8 mouse cellular contexts compared by ENCODE assay signal in genomic region chr2:91183148-91183513, GRCm38 (mm10). TPM values are rescaled to one million over a fixed set of nuclear protein-coding genes. Genes with fewer than 3 reads are reported as not detected.
DNase-seq lines count a peak whose midpoint lies in the region; ATAC-seq lines count a peak whose summit lies in the region.

No protein-coding gene starts in this region.

- H3K27ac ChIP-seq in forebrain, embryonic 10.5 days = peak overlapping the region; percentile 88
- H3K27ac ChIP-seq in heart, embryonic 16.5 days (ENCODE audit: low read length) = peak overlapping the region; percentile 64
- H3K27ac ChIP-seq in liver, embryonic 15.5 days (replicated peaks) = peak overlapping the region; percentile 88
- H3K27ac ChIP-seq in neural tube, embryonic 12.5 days = peak overlapping the region; percentile 72; the same call in 1 of the 2 replicates

- H3K4me2 ChIP-seq in heart, embryonic 16.5 days (ENCODE audit: low read depth, low read length) = peak overlapping the region; percentile 94
- H3K4me2 ChIP-seq in liver, embryonic 15.5 days = peak overlapping the region; percentile 99
- H3K4me2 ChIP-seq in neural tube, embryonic 12.5 days (replicated peaks) = peak overlapping the region; percentile 80

- peak; percentile 97 to 99 for DNase-seq in CD8-positive naive resting alpha-beta T cell, adult 2 months (ENCODE audit: low read depth in 2 of 2, low spot score in 2 of 2)
- DNase-seq in c-Kit-positive CD71-negative TER-119-negative erythroid progenitor cells, embryonic 14.5 days (ENCODE audit: low read depth) = peak; percentile 96
- peak; percentile 95 for DNase-seq in forebrain, embryonic 10.5 days (ENCODE audit: extremely low spot score, low spot score)
- DNase-seq in kidney, postnatal 36 days = peak; percentile 98
- peak; percentile 99 for DNase-seq in telencephalon, adult 2 months (ENCODE audit: low read depth, low spot score)

- under 1% methylated on average over 9 of the region's 9 CpGs for WGBS in forebrain, embryonic 10.5 days
- WGBS in heart, embryonic 16.5 days = 2% methylated on average over 9 of the region's 9 CpGs
- WGBS in liver, embryonic 15.5 days (ENCODE audit: insufficient replicate concordance) = 0% methylated on average over 9 of the region's 9 CpGs
- under 1% methylated on average over 9 of the region's 9 CpGs for WGBS in neural tube, embryonic 12.5 days

- H3K36me3 ChIP-seq in forebrain, embryonic 10.5 days (replicated peaks) = peaks cover 4% of the 10 kb centered on the region
- no peaks in the 10 kb centered on the region; the same call in 1 of the 2 replicates for H3K36me3 ChIP-seq in heart, embryonic 16.5 days (ENCODE audit: control insufficient read depth, insufficient read depth)
- 0 out of 2 replicates have a peak, but pooled peaks cover under 1% of the 10 kb centered on the region for H3K36me3 ChIP-seq in liver, embryonic 15.5 days (replicated peaks)
- peaks cover 2% of the 10 kb centered on the region for H3K36me3 ChIP-seq in neural tube, embryonic 12.5 days

- peak overlapping the region; percentile 81 for H3K9ac ChIP-seq in heart, embryonic 16.5 days (ENCODE audit: low read length)
- H3K9ac ChIP-seq in liver, embryonic 15.5 days = peak overlapping the region; percentile 82
- peak overlapping the region; percentile 84 for H3K9ac ChIP-seq in neural tube, embryonic 12.5 days

- peak overlapping the region; percentile 89 for H3K4me3 ChIP-seq in forebrain, embryonic 10.5 days
- H3K4me3 ChIP-seq in heart, embryonic 16.5 days (ENCODE audit: low read length) = peak overlapping the region; percentile 92
- H3K4me3 ChIP-seq in liver, embryonic 15.5 days (replicated peaks) = peak overlapping the region; percentile 87
- peak overlapping the region; percentile 94 for H3K4me3 ChIP-seq in neural tube, embryonic 12.5 days

- peaks cover 9% of the 10 kb centered on the region; the same call in 1 of the 2 replicates for H3K27me3 ChIP-seq in forebrain, embryonic 10.5 days (ENCODE audit: poor library complexity, severe bottlenecking)
- no peaks in the 10 kb centered on the region for H3K27me3 ChIP-seq in heart, embryonic 16.5 days (ENCODE audit: control insufficient read depth, insufficient read depth, low read length)
- H3K27me3 ChIP-seq in liver, embryonic 15.5 days = peaks cover 6% of the 10 kb centered on the region; the same call in 1 of the 2 replicates
- no peaks in the 10 kb centered on the region for H3K27me3 ChIP-seq in neural tube, embryonic 12.5 days (replicated peaks)

- peaks cover 44% of the 10 kb centered on the region for H3K4me1 ChIP-seq in forebrain, embryonic 10.5 days
- peaks cover 9% of the 10 kb centered on the region for H3K4me1 ChIP-seq in heart, embryonic 16.5 days (ENCODE audit: control insufficient read depth, insufficient read depth, low read length)
- H3K4me1 ChIP-seq in liver, embryonic 15.5 days (replicated peaks) = peaks cover 29% of the 10 kb centered on the region
- peaks cover 22% of the 10 kb centered on the region for H3K4me1 ChIP-seq in neural tube, embryonic 12.5 days

- H3K9me3 ChIP-seq in forebrain, embryonic 10.5 days = no peaks in the 10 kb centered on the region
- no peaks in the 10 kb centered on the region for H3K9me3 ChIP-seq in heart, embryonic 16.5 days (replicated peaks; ENCODE audit: control insufficient read depth, low read length)
- no peaks in the 10 kb centered on the region for H3K9me3 ChIP-seq in liver, embryonic 15.5 days (replicated peaks)
- H3K9me3 ChIP-seq in neural tube, embryonic 12.5 days = no peaks in the 10 kb centered on the region

- peak; percentile 92 for ATAC-seq in heart, embryonic 16.5 days (replicated peaks; ENCODE audit: extremely low read depth, insufficient read depth, low FRiP score)
- ATAC-seq in liver, embryonic 15.5 days (ENCODE audit: insufficient read depth) = peak; percentile 96
- peak; percentile 98 for ATAC-seq in neural tube, embryonic 12.5 days (ENCODE audit: low FRiP score, low read depth)

RNA-seq across cellular contexts. Expression of gene Madd, which starts 0.5 kb away (rescaled TPM):
- polyA plus RNA-seq in forebrain, embryonic 10.5 days (2016; fragmentation: Nextera tagmentation; extraction: Ambion mirVana) = 14.5 and 17.8 TPM in 2 replicates
- 5.8 and 6.1 TPM in 2 replicates for polyA plus RNA-seq in heart, embryonic 16.5 days (2015; fragmentation: Nextera tagmentation; extraction: Ambion mirVana)
- polyA plus RNA-seq in liver, embryonic 15.5 days (2015; fragmentation: Nextera tagmentation; extraction: Ambion mirVana) = 6.3 and 6.9 TPM in 2 replicates
- polyA plus RNA-seq in neural tube, embryonic 12.5 days (2016; fragmentation: Nextera tagmentation; extraction: Ambion mirVana) = 42.0 and 51.8 TPM in 2 replicates

RNA-seq across cellular contexts. Expression of gene Nr1h3, which starts 19.5 kb away (rescaled TPM):
- polyA plus RNA-seq in forebrain, embryonic 10.5 days (2016; fragmentation: Nextera tagmentation; extraction: Ambion mirVana) = 1.4 and 2.5 TPM in 2 replicates
- 4.4 and 4.8 TPM in 2 replicates for polyA plus RNA-seq in heart, embryonic 16.5 days (2015; fragmentation: Nextera tagmentation; extraction: Ambion mirVana)
- 20.4 and 21.0 TPM in 2 replicates for polyA plus RNA-seq in liver, embryonic 15.5 days (2015; fragmentation: Nextera tagmentation; extraction: Ambion mirVana)
- 1.0 and 1.7 TPM in 2 replicates for polyA plus RNA-seq in neural tube, embryonic 12.5 days (2016; fragmentation: Nextera tagmentation; extraction: Ambion mirVana)

RNA-seq across cellular contexts. Expression of gene Acp2, which starts 19.6 kb away (rescaled TPM):
- polyA plus RNA-seq in forebrain, embryonic 10.5 days (2016; fragmentation: Nextera tagmentation; extraction: Ambion mirVana) = 25.4 and 27.7 TPM in 2 replicates
- 15.0 and 19.2 TPM in 2 replicates for polyA plus RNA-seq in heart, embryonic 16.5 days (2015; fragmentation: Nextera tagmentation; extraction: Ambion mirVana)
- polyA plus RNA-seq in liver, embryonic 15.5 days (2015; fragmentation: Nextera tagmentation; extraction: Ambion mirVana) = 9.9 and 10.1 TPM in 2 replicates
- polyA plus RNA-seq in neural tube, embryonic 12.5 days (2016; fragmentation: Nextera tagmentation; extraction: Ambion mirVana) = 35.3 and 39.8 TPM in 2 replicates

RNA-seq across cellular contexts. Expression of gene Ddb2, which starts 53.7 kb away (rescaled TPM):
- polyA plus RNA-seq in forebrain, embryonic 10.5 days (2016; fragmentation: Nextera tagmentation; extraction: Ambion mirVana) = 9.3 and 10.6 TPM in 2 replicates
- polyA plus RNA-seq in heart, embryonic 16.5 days (2015; fragmentation: Nextera tagmentation; extraction: Ambion mirVana) = 11.5 and 11.7 TPM in 2 replicates
- 5.8 and 6.1 TPM in 2 replicates for polyA plus RNA-seq in liver, embryonic 15.5 days (2015; fragmentation: Nextera tagmentation; extraction: Ambion mirVana)
- 7.5 and 9.3 TPM in 2 replicates for polyA plus RNA-seq in neural tube, embryonic 12.5 days (2016; fragmentation: Nextera tagmentation; extraction: Ambion mirVana)

Comparison
In these comparisons a context has a peak if more than half of its experiments do, and no peak if none do; other contexts are left out.
1. Peak in every context shown above with its lines: DNase-seq, ATAC-seq, H3K4me3 ChIP-seq and H3K27ac ChIP-seq.